Mouse (Mus musculus) limb, embryonic 10.5 days (tissue): ENCODE results near the gene Ankmy1. TPM values are rescaled to one million over a fixed set of nuclear protein-coding genes. Genes with fewer than 3 reads are reported as not detected.

Source experiments
- DNase-seq: peaks from one replicate; pipeline ENCODE4 v3.0.0-alpha.2; 2017; ENCODE audit warnings: low spot score
- H3K27ac ChIP-seq: fragments of 300-500 bp; sonication (generic); 2 replicates; pipeline ENCODE4 v1.5.1; 2016; ENCODE audit warnings: mild to moderate bottlenecking
- H3K27me3 ChIP-seq: fragments of 300-500 bp; sonication (generic); 2 replicates; pipeline ENCODE4 v1.6.1; 2016; ENCODE audit warnings: low read depth, mild to moderate bottlenecking; ENCODE audit not compliant: poor library complexity, severe bottlenecking
- H3K36me3 ChIP-seq: fragments of 300-500 bp; sonication (generic); 2 replicates; pipeline ENCODE4 v1.6.1; 2016; ENCODE audit warnings: mild to moderate bottlenecking, moderate library complexity
- H3K4me1 ChIP-seq: fragments of 300-500 bp; sonication (generic); 2 replicates; pipeline ENCODE4 v1.6.1; 2016
- H3K4me3 ChIP-seq: fragments of 300-500 bp; sonication (generic); 2 replicates; pipeline ENCODE4 v1.5.1; 2016; ENCODE audit warnings: mild to moderate bottlenecking, moderate library complexity
- H3K9me3 ChIP-seq: fragments of 300-500 bp; sonication (generic); replicated peaks from 2 replicates; pipeline ENCODE4 v1.6.1; 2016; ENCODE audit warnings: mild to moderate bottlenecking
- WGBS: fragments of 180-500 bp; shearing (Covaris S2); methylation state at CpG from one replicate; pipeline ENCODE4 v1.1.7; 2016; 5-methylcytosine and 5-hydroxymethylcytosine counted together
- microRNA counts: library from miRNA; unstranded; fragments of <30 nt; microRNA quantifications from one replicate; lab custom pipeline; 2017
- microRNA-seq: library from miRNA; unstranded; fragments of <30 nt; microRNA quantifications from one replicate; pipeline ENCODE4, GENCODE M21; 2017
- polyA plus RNA-seq: library from polyadenylated mRNA; unstranded; fragments of >200 nt; fragmentation: Nextera tagmentation; extraction: Ambion mirVana; gene quantifications from 2 replicates; pipeline ENCODE4 v1.2.1, GENCODE M21; 2016

Ankmy1 gene
- polyA plus RNA-seq, 1 experiment from 2014 or later, result 0.36 TPM

- Histone ChIP-seq H3K27ac (peak overlapping the region; percentile 97), H3K27me3 (peaks cover 10% of the 10 kb centered on the region)
- DNase-seq, result no peak
These were observed 72.0 kb downstream of the Ankmy1 start for GRCm38 (mm10) chr1:92830626-92831187.

GRCm38 (mm10) chr1:92815756-92816294, 86.9 kb downstream of the Ankmy1 start:
- Histone ChIP-seq H3K4me3 (no peak overlapping the region), H3K36me3 (no peaks in the 10 kb centered on the region), H3K27me3 (no peaks in the 10 kb centered on the region), H3K27ac (peak overlapping the region; percentile 40; the same call in 1 of the 2 replicates), H3K4me1 (peaks cover 17% of the 10 kb centered on the region), H3K9me3 (no peaks in the 10 kb centered on the region)
- DNase-seq, result no peak
- 78% methylated on average over 5 of the region's 5 CpGs for WGBS

More at GRCm38 (mm10) chr1:92830626-92831187, 72.0 kb downstream of the Ankmy1 start:
- peaks cover 15% of the 10 kb centered on the region for H3K36me3 ChIP-seq
- H3K4me1 ChIP-seq, result peaks cover 53% of the 10 kb centered on the region
- WGBS, result 8% methylated on average over 13 of the region's 13 CpGs
- no peaks in the 10 kb centered on the region for H3K9me3 ChIP-seq
- H3K4me3 ChIP-seq, result peak overlapping the region; percentile 87

GRCm38 (mm10) chr1:92815100-92815499, 87.6 kb downstream of the Ankmy1 start:
- no peaks in the 10 kb centered on the region for H3K27me3 ChIP-seq
- no peak for DNase-seq
- H3K27ac ChIP-seq, result no peak overlapping the region
- no peaks in the 10 kb centered on the region for H3K9me3 ChIP-seq
- H3K4me3 ChIP-seq, result no peak overlapping the region
- peaks cover 17% of the 10 kb centered on the region for H3K4me1 ChIP-seq
- 74% methylated on average over 9 of the region's 9 CpGs for WGBS
- no peaks in the 10 kb centered on the region for H3K36me3 ChIP-seq

- H3K27me3 ChIP-seq, result no peaks in the 10 kb centered on the region
- no peak overlapping the region for H3K4me3 ChIP-seq
- H3K9me3 ChIP-seq, result no peaks in the 10 kb centered on the region
- DNase-seq, result no peak
- WGBS, result 38% methylated on average over 5 of the region's 5 CpGs
- H3K27ac ChIP-seq, result peak overlapping the region; percentile 42; the same call in 1 of the 2 replicates
- H3K4me1 ChIP-seq, result peaks cover 17% of the 10 kb centered on the region
- H3K36me3 ChIP-seq, result no peaks in the 10 kb centered on the region
These were observed 88.4 kb downstream of the Ankmy1 start for GRCm38 (mm10) chr1:92814319-92814718.

MicroRNAs within 50 kb of the gene (microRNA counts, 519-probe panel; counts per million panel counts)
- 5,655 counts per million, percentile 92 among the panel's probes with 10 or more counts for microRNA mmu-miR-149 (lab: Ali Mortazavi, UCI)

Small RNA genes within 50 kb of the gene (microRNA-seq; reads per million reads assigned to microRNA genes)
- 7,935 reads per million, percentile 94 among the genes with 10 or more reads in this experiment for gene Mir149

Other genes starting within 250 kb of the Ankmy1 start
- gene Gpc1, start 71.3 kb downstream of the Ankmy1 start, polyA plus RNA-seq, result 82.0 and 87.4 TPM in 2 replicates
- 8.8 TPM in 2 replicates for gene Dusp28, start 4.1 kb upstream of the Ankmy1 start, polyA plus RNA-seq
- 29.6 and 31.8 TPM in 2 replicates for gene Rnpepl1, start 7.9 kb upstream of the Ankmy1 start, polyA plus RNA-seq
- 38.4 and 42.1 TPM in 2 replicates for gene Capn10, start 31.5 kb upstream of the Ankmy1 start, polyA plus RNA-seq
- 0.13 and 0.35 TPM in 2 replicates for gene Gpr35, start 48.0 kb upstream of the Ankmy1 start, polyA plus RNA-seq
- gene Aqp12, start 103.4 kb upstream of the Ankmy1 start, polyA plus RNA-seq, result not detected in 2 replicates
- 2.2 and 4.9 TPM in 2 replicates for gene Kif1a, start 199.0 kb upstream of the Ankmy1 start, polyA plus RNA-seq
- 0.11 TPM in 1 of 2 replicates, not detected in the other for gene Agxt, start 232.3 kb upstream of the Ankmy1 start, polyA plus RNA-seq